Mouse (Mus musculus) left cerebral cortex, adult 2 months (tissue): ENCODE measurements around the gene Rtkn2. TPM values are rescaled to one million over a fixed set of nuclear protein-coding genes. Genes with fewer than 3 reads are reported as not detected.

Experiments
- DNase-seq, 2 experiments: peaks; one replicate each; pipeline ENCODE4 v3.0.0; 2021 to 2022; ENCODE audit warnings: low spot score in 2 of 2, mixed read lengths in 1 of 2; ENCODE audit errors: extremely low spot score in 1 of 2
- H3K27ac ChIP-seq: fragments of 200-600 bp; 2 replicates; pipeline ENCODE4 v1.8.1; 2022
- H3K4me3 ChIP-seq: fragments of 200-600 bp; 2 replicates; pipeline ENCODE4 v1.8.1; 2022
- CTCF ChIP-seq: fragments of 200-600 bp; IDR thresholded peaks from 2 replicates; pipeline ENCODE4 v1.8.1; 2022; ENCODE audit warnings: antibody characterized with exemption, mild to moderate bottlenecking, moderate library complexity
- intact Hi-C: fragments of 180-260 bp; cut with DNase I; formaldehyde crosslinking; loops from one replicate; pipeline ENCODE4 v1.15.1; 2025
- total RNA-seq, 2 experiments: library from RNA; stranded (reverse); gene quantifications; 2 replicates each; pipeline ENCODE4 v1.2.3; 2021

Rtkn2 gene
- total RNA-seq, 2 experiments from 2014 or later, result 4.0 to 5.3 TPM

- no peak for DNase-seq
- TF ChIP-seq CTCF, result no peak
- Histone ChIP-seq H3K27ac (peak overlapping the region; percentile 74), H3K4me3 (no peak overlapping the region)
- intact Hi-C loops, result no loop called here
These were observed 123.9 kb downstream of the Rtkn2 start for GRCm38 (mm10) chr10:68103078-68103855.

GRCm38 (mm10) chr10:68103988-68104387 is 124.6 kb downstream of the Rtkn2 start:
- Histone ChIP-seq H3K27ac (peak overlapping the region; percentile 74), H3K4me3 (no peak overlapping the region)
- DNase-seq, result no peak
- TF ChIP-seq CTCF, result no peak
- intact Hi-C loops, result no loop called here

GRCm38 (mm10) chr10:68104481-68104880 is 125.1 kb downstream of the Rtkn2 start:
- no peak for DNase-seq
- intact Hi-C loops, result no loop called here
- TF ChIP-seq CTCF, result no peak
- Histone ChIP-seq H3K4me3 (no peak overlapping the region), H3K27ac (peak overlapping the region; percentile 74)

- DNase-seq, result no peak
- TF ChIP-seq CTCF, result no peak
- intact Hi-C loops, result no loop called here
- Histone ChIP-seq H3K27ac (peak overlapping the region; percentile 74), H3K4me3 (no peak overlapping the region)
These were observed 125.8 kb downstream of the Rtkn2 start for GRCm38 (mm10) chr10:68104881-68105781.

- intact Hi-C loops, result no loop called here
- H3K4me3 ChIP-seq, result no peak overlapping the region
- peak overlapping the region; percentile 36; the same call in 1 of the 2 replicates for H3K27ac ChIP-seq
- DNase-seq, result no peak
- no peak for TF ChIP-seq CTCF
These were observed 127.1 kb downstream of the Rtkn2 start for GRCm38 (mm10) chr10:68106351-68106950.

GRCm38 (mm10) chr10:68107716-68108115 is 128.3 kb downstream of the Rtkn2 start:
- no peak for DNase-seq
- TF ChIP-seq CTCF, result no peak
- H3K27ac ChIP-seq, result no peak overlapping the region
- intact Hi-C loops, result no loop called here
- no peak overlapping the region for H3K4me3 ChIP-seq

Other genes starting within 250 kb of the Rtkn2 start
- gene Zfp365, start 66.9 kb upstream of the Rtkn2 start, total RNA-seq, result 100 to 1,000 TPM; 456 to 474 TPM